Mouse (Mus musculus) liver, embryonic 12.5 days (tissue): ENCODE measurements around the gene Krt32. TPM values are rescaled to one million over a fixed set of nuclear protein-coding genes. Genes with fewer than 3 reads are reported as not detected.

Experiments used
- ATAC-seq: fragments of 200-750 bp; cut with Nextera tagmentation; 2 replicates; pipeline ENCODE4 v1.8.0; 2017; ENCODE audit warnings: moderate number of reproducible peaks, mild to moderate bottlenecking, moderate library complexity
- H3K27ac ChIP-seq: fragments of 300-500 bp; sonication (generic); 2 replicates; pipeline ENCODE4 v1.5.1; 2016; ENCODE audit warnings: mild to moderate bottlenecking
- H3K27me3 ChIP-seq: fragments of 300-500 bp; sonication (generic); replicated peaks from 2 replicates; pipeline ENCODE4 v1.6.1; 2016; ENCODE audit warnings: mild to moderate bottlenecking, moderate library complexity
- H3K36me3 ChIP-seq: fragments of 300-500 bp; sonication (generic); 2 replicates; pipeline ENCODE4 v1.6.1; 2016; ENCODE audit warnings: mild to moderate bottlenecking, moderate library complexity
- H3K4me1 ChIP-seq: fragments of 300-500 bp; sonication (generic); 2 replicates; pipeline ENCODE4 v1.6.1; 2016
- H3K4me2 ChIP-seq: fragments of 300-500 bp; sonication (generic); 2 replicates; pipeline ENCODE4 v1.6.1; 2016; ENCODE audit warnings: mild to moderate bottlenecking, moderate library complexity
- H3K4me3 ChIP-seq: fragments of 300-500 bp; sonication (generic); 2 replicates; pipeline ENCODE4 v1.5.1; 2016; ENCODE audit warnings: mild to moderate bottlenecking, moderate library complexity
- H3K9ac ChIP-seq: fragments of 300-500 bp; sonication (generic); 2 replicates; pipeline ENCODE4 v1.6.1; 2016; ENCODE audit warnings: mild to moderate bottlenecking, moderate library complexity
- H3K9me3 ChIP-seq: fragments of 300-500 bp; sonication (generic); replicated peaks from 2 replicates; pipeline ENCODE4 v1.6.1; 2016; ENCODE audit warnings: mild to moderate bottlenecking, moderate library complexity
- WGBS: fragments of 180-500 bp; shearing (Covaris S2); methylation state at CpG from one replicate; pipeline ENCODE4 v1.1.7; 2016; ENCODE audit not compliant: insufficient replicate concordance; 5-methylcytosine and 5-hydroxymethylcytosine counted together
- polyA plus RNA-seq: library from polyadenylated mRNA; unstranded; fragments of >200 nt; fragmentation: Nextera tagmentation; extraction: Ambion mirVana; gene quantifications from 2 replicates; pipeline ENCODE4 v1.2.1, GENCODE M21; 2016

Krt32 gene
- polyA plus RNA-seq, 1 experiment from 2014 or later: not detected

GRCm38 (mm10) chr11:100097819-100098218, 9.8 kb upstream of the Krt32 start:
- Histone ChIP-seq H3K4me1 (no peaks in the 10 kb centered on the region), H3K27ac (no peak overlapping the region), H3K9ac (no peak overlapping the region), H3K36me3 (no peaks in the 10 kb centered on the region), H3K4me2 (no peak overlapping the region), H3K27me3 (no peaks in the 10 kb centered on the region), H3K9me3 (no peaks in the 10 kb centered on the region), H3K4me3 (no peak overlapping the region)
- 63% methylated on average over 9 of the region's 9 CpGs for WGBS
- no peak for ATAC-seq

GRCm38 (mm10) chr11:100096141-100096540, 8.1 kb upstream of the Krt32 start, which contains the start of gene Krt35:
Krt35 (minus strand) TSS chr11:100096241.
- no peaks in the 10 kb centered on the region for H3K4me1 ChIP-seq
- H3K36me3 ChIP-seq: no peaks in the 10 kb centered on the region
- no peak within 1 kb of the TSS for H3K4me3 ChIP-seq
- ATAC-seq: no peak
- no peaks in the 10 kb centered on the region for H3K27me3 ChIP-seq
- no peak within 1 kb of the TSS for H3K27ac ChIP-seq
- WGBS: 73% methylated on average over 9 of the region's 9 CpGs
- no peak within 1 kb of the TSS for H3K4me2 ChIP-seq
- H3K9ac ChIP-seq: no peak within 1 kb of the TSS
- no peaks in the 10 kb centered on the region for H3K9me3 ChIP-seq

GRCm38 (mm10) chr11:100088378-100089025, 476 bp upstream of the Krt32 start:
- 45% methylated on average over 7 of the region's 7 CpGs for WGBS
- H3K9me3 ChIP-seq: no peaks in the 10 kb centered on the region

GRCm38 (mm10) chr11:100073873-100074272, 14.2 kb downstream of the Krt32 start:
- Histone ChIP-seq H3K4me3 (no peak overlapping the region), H3K9ac (no peak overlapping the region), H3K9me3 (no peaks in the 10 kb centered on the region), H3K27me3 (no peaks in the 10 kb centered on the region), H3K4me1 (no peaks in the 10 kb centered on the region), H3K27ac (no peak overlapping the region), H3K4me2 (no peak overlapping the region), H3K36me3 (no peaks in the 10 kb centered on the region)
- ATAC-seq: no peak
- WGBS: 28% methylated on average over 1 of the region's 1 CpGs

More at GRCm38 (mm10) chr11:100088378-100089025, 476 bp upstream of the Krt32 start:
- Histone ChIP-seq H3K27ac (no peak overlapping the region), H3K4me3 (no peak overlapping the region), H3K4me2 (no peak overlapping the region), H3K27me3 (no peaks in the 10 kb centered on the region), H3K4me1 (no peaks in the 10 kb centered on the region), H3K36me3 (no peaks in the 10 kb centered on the region), H3K9ac (no peak overlapping the region)
- ATAC-seq: no peak

GRCm38 (mm10) chr11:100067293-100068036, 20.6 kb downstream of the Krt32 start:
- ATAC-seq: no peak
- no peak overlapping the region for H3K4me3 ChIP-seq
- no peak overlapping the region for H3K4me2 ChIP-seq
- no peaks in the 10 kb centered on the region for H3K27me3 ChIP-seq
- no peak overlapping the region for H3K9ac ChIP-seq
- H3K36me3 ChIP-seq: no peaks in the 10 kb centered on the region
- H3K27ac ChIP-seq: no peak overlapping the region
- H3K4me1 ChIP-seq: no peaks in the 10 kb centered on the region
- no peaks in the 10 kb centered on the region for H3K9me3 ChIP-seq
- 75% methylated on average over 17 of the region's 17 CpGs for WGBS

GRCm38 (mm10) chr11:100066236-100067010, 21.6 kb downstream of the Krt32 start:
- Histone ChIP-seq H3K4me1 (no peaks in the 10 kb centered on the region), H3K9ac (no peak overlapping the region), H3K27ac (no peak overlapping the region), H3K27me3 (no peaks in the 10 kb centered on the region), H3K36me3 (no peaks in the 10 kb centered on the region), H3K9me3 (no peaks in the 10 kb centered on the region), H3K4me3 (no peak overlapping the region), H3K4me2 (no peak overlapping the region)
- WGBS: 69% methylated on average over 12 of the region's 12 CpGs
- no peak for ATAC-seq

GRCm38 (mm10) chr11:100058875-100059274, 29.2 kb downstream of the Krt32 start:
- no peak overlapping the region for H3K4me3 ChIP-seq
- ATAC-seq: no peak
- no peaks in the 10 kb centered on the region for H3K27me3 ChIP-seq
- H3K9ac ChIP-seq: no peak overlapping the region
- no peak overlapping the region for H3K27ac ChIP-seq
- no peaks in the 10 kb centered on the region for H3K4me1 ChIP-seq
- 67% methylated on average over 8 of the region's 8 CpGs for WGBS
- no peaks in the 10 kb centered on the region for H3K9me3 ChIP-seq
- H3K36me3 ChIP-seq: no peaks in the 10 kb centered on the region
- no peak overlapping the region for H3K4me2 ChIP-seq

GRCm38 (mm10) chr11:100055686-100056655, 32.1 kb downstream of the Krt32 start:
- Histone ChIP-seq H3K27ac (no peak overlapping the region), H3K4me1 (no peaks in the 10 kb centered on the region), H3K9me3 (no peaks in the 10 kb centered on the region), H3K36me3 (no peaks in the 10 kb centered on the region), H3K9ac (no peak overlapping the region), H3K4me2 (no peak overlapping the region), H3K27me3 (no peaks in the 10 kb centered on the region), H3K4me3 (no peak overlapping the region)
- 53% methylated on average over 9 of the region's 9 CpGs for WGBS
- no peak for ATAC-seq

GRCm38 (mm10) chr11:100050451-100050850, 37.6 kb downstream of the Krt32 start, which contains the start of gene Krt31:
Krt31 (minus strand) TSS chr11:100050551.
- H3K4me1 ChIP-seq: no peaks in the 10 kb centered on the region
- WGBS: 59% methylated on average over 3 of the region's 3 CpGs
- no peak for ATAC-seq
- no peaks in the 10 kb centered on the region for H3K9me3 ChIP-seq
- H3K4me2 ChIP-seq: no peak within 1 kb of the TSS
- H3K27me3 ChIP-seq: no peaks in the 10 kb centered on the region
- H3K27ac ChIP-seq: no peak within 1 kb of the TSS
- no peak within 1 kb of the TSS for H3K4me3 ChIP-seq
- no peaks in the 10 kb centered on the region for H3K36me3 ChIP-seq
- no peak within 1 kb of the TSS for H3K9ac ChIP-seq

GRCm38 (mm10) chr11:100047193-100047592, 40.8 kb downstream of the Krt32 start:
- Histone ChIP-seq H3K27ac (no peak overlapping the region), H3K27me3 (no peaks in the 10 kb centered on the region), H3K36me3 (no peaks in the 10 kb centered on the region), H3K4me2 (no peak overlapping the region), H3K4me3 (no peak overlapping the region), H3K9me3 (no peaks in the 10 kb centered on the region), H3K9ac (no peak overlapping the region), H3K4me1 (no peaks in the 10 kb centered on the region)
- 68% methylated on average over 2 of the region's 2 CpGs for whole genome bisulfite sequencing
- no peak for ATAC-seq

- 79% methylated on average over 6 of the region's 6 CpGs for WGBS
Measured at GRCm38 (mm10) chr11:100046303-100046866, 41.6 kb downstream of the Krt32 start.

More at GRCm38 (mm10) chr11:100046303-100046866, 41.6 kb downstream of the Krt32 start:
- H3K4me3 ChIP-seq: no peak overlapping the region
- no peak overlapping the region for H3K9ac ChIP-seq
- no peaks in the 10 kb centered on the region for H3K9me3 ChIP-seq
- ATAC-seq: no peak
- H3K4me2 ChIP-seq: no peak overlapping the region
- H3K27me3 ChIP-seq: no peaks in the 10 kb centered on the region
- H3K4me1 ChIP-seq: no peaks in the 10 kb centered on the region
- H3K27ac ChIP-seq: no peak overlapping the region
- H3K36me3 ChIP-seq: no peaks in the 10 kb centered on the region
